Mouse (Mus musculus) C2C12 (cell line): ENCODE results near the gene Slc25a4.

Source experiments
- CTCF ChIP-seq: IDR thresholded peaks from one replicate; pipeline ENCODE4 v1.5.1; 2011; ENCODE audit not compliant: control insufficient read depth, insufficient read depth, insufficient read length
- USF1 ChIP-seq: IDR thresholded peaks from one replicate; pipeline ENCODE4 v1.6.1; 2011; ENCODE audit warnings: low read depth, mild to moderate bottlenecking, control low read depth, moderate library complexity

GRCm38 (mm10) chr8:46236441-46237223 lies 25.5 kb upstream of the Slc25a4 start:
- no peak for TF ChIP-seq CTCF
- no peak for TF ChIP-seq USF1
